Mouse (Mus musculus): ENCODE data around the gene Agps.

- TF ChIP-seq POLR2A (IDR thresholded peaks at IDR 0.05; ENCODE audit: extremely low read depth, insufficient read depth, low read length) (no peak), CTCF (IDR thresholded peaks at IDR 0.05; ENCODE audit: extremely low read depth, insufficient read depth, low read length) (no peak)
These were observed 20.5 kb downstream of the Agps start for GRCm38 (mm10) chr2:75852483-75852882.

Data from cortical plate, adult 2 months (tissue).